Mouse (Mus musculus) neural tube, embryonic 10.5 days (tissue): ENCODE results near the gene Gtpbp4.
"Not testable (repeated sequence)": the region's sequence is repeated elsewhere in the genome, so short reads cannot be mapped to it uniquely, and the experiment has no call there.

ENCODE experiments used
- DNase-seq: peaks from one replicate; pipeline ENCODE4 v3.0.0-alpha.2; 2017; ENCODE audit warnings: low spot score; ENCODE audit errors: extremely low spot score

Gene Gtpbp4

DNA sequence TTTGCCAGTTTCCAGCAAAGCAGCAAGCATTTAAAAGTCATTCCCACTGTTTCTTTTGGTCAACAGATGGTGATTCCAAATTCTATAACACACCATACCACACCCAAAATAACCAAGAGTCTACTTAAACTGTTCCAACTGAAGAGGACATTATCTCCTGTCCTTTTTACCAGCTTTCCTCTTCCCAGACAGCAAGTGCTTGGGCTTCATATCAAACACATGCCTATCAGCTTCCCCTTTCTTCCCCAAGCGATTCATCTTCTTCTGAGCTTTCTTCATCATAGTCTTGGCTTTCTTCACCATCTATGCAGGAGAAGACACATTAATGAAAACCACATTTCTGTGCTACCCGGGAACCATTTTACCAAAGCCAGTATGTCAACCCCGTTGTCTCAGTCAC lies 22.9 kb downstream of the Gtpbp4 start:
- no peak for DNase-seq

- DNase-seq = no peak
Observed at GRCm38 (mm10) chr13:8972369-8972768, 23.5 kb downstream of the Gtpbp4 start.

- no peak for DNase-seq
Observed at GRCm38 (mm10) chr13:8967742-8968141, 28.1 kb downstream of the Gtpbp4 start.

- DNase-seq = no peak
Observed at GRCm38 (mm10) chr13:8965224-8965623, 30.7 kb downstream of the Gtpbp4 start.

GRCm38 (mm10) chr13:8962266-8962665 lies 33.6 kb downstream of the Gtpbp4 start:
- not testable (repeated sequence) for DNase-seq

- not testable (repeated sequence) for DNase-seq
Observed at GRCm38 (mm10) chr13:8961128-8961888, 34.6 kb downstream of the Gtpbp4 start.

DNA sequence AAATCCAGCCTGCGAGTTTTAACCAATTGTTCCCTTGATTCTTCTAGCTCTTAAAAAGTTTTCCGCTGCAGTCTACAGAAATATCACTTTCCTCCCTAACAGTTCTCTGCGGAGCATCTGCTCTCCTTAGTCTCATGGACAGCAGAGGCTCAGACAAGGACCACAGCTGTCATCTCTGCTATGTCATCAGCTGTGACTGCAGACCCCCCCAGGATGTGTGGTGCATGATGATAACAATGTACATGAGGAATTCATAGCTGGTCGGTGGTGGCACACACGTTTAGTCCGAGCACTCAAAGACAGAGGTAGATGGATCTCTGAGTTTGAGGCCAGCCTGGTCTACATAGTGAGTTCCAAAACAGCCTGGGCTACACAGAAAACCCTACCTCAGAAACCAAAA lies 36.3 kb downstream of the Gtpbp4 start:
- not testable (repeated sequence) for DNase-seq

GRCm38 (mm10) chr13:8959058-8959457 lies 36.8 kb downstream of the Gtpbp4 start:
- DNase-seq = not testable (repeated sequence)

GRCm38 (mm10) chr13:8956873-8957272 lies 39.0 kb downstream of the Gtpbp4 start:
- DNase-seq = not testable (repeated sequence)

- DNase-seq = not testable (repeated sequence)
Observed at GRCm38 (mm10) chr13:8955127-8955526, 40.8 kb downstream of the Gtpbp4 start.

- not testable (repeated sequence) for DNase-seq
Observed at GRCm38 (mm10) chr13:8952563-8952962, 43.3 kb downstream of the Gtpbp4 start, which contains the start of gene Idi2. TSS of gene Idi2 (plus strand) at chr13:8952863.

DNA sequence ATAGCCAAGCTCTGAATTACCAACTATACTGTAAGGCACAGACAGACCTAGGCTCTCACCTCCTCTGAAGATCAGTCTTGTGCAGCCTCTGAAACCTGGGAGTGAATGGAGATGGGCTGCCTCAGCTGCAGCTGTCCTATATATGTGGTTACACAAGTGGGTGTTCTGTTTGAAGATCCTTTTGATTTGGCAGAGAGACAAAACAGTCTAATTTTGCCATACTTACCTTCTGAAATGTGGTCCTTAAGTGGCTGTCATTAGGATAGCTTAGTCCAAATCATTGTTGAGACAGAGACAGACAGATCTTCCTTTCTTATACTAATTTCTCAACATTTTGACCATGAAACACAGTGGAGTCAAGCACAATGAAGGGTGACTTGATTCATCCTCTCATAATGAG lies 47.8 kb downstream of the Gtpbp4 start, which contains the start of gene Gm9745:
Gene Gm9745 (minus strand): TSS at position 101 of the 400 bp plus-strand sequence.
- DNase-seq = not testable (repeated sequence)

GRCm38 (mm10) chr13:8943828-8944227 lies 52.1 kb downstream of the Gtpbp4 start:
- not testable (repeated sequence) for DNase-seq

DNA sequence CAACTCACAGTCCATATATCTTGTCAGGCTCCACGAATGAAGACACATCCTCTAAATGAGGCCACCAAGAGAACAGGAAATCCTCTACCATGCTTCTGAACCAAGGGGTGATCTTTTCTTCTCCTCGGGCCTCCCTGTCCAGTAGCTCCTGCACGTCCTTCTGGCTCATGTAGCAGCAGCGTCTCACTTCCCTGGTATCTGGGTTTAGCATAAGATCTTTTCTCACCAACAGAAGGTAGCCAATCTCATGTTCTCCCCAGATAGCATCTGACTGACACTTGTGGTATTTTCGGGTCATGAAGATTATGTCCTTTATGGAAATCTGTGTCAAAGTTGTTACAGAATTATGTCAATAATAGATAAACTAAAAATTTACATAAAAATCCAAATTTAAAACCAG lies 54.2 kb downstream of the Gtpbp4 start:
- DNase-seq = not testable (repeated sequence)

GRCm38 (mm10) chr13:8941110-8941509 lies 54.8 kb downstream of the Gtpbp4 start:
- not testable (repeated sequence) for DNase-seq

GRCm38 (mm10) chr13:8937611-8938140 lies 58.2 kb downstream of the Gtpbp4 start:
- not testable (repeated sequence) for DNase-seq

- no peak for DNase-seq
Observed at GRCm38 (mm10) chr13:8933499-8933898, 62.4 kb downstream of the Gtpbp4 start.
